Mouse (Mus musculus) retina, embryonic 14.5 days (tissue): ENCODE data around the gene Gm20708.
A peak's percentile ranks its signal among the peaks of the same experiment; 100 is the strongest.

Experiments
- DNase-seq: peaks from one replicate; pipeline ENCODE4 v3.0.0-alpha.2; 2015; ENCODE audit warnings: low spot score

The Gm20708 gene

DNA sequence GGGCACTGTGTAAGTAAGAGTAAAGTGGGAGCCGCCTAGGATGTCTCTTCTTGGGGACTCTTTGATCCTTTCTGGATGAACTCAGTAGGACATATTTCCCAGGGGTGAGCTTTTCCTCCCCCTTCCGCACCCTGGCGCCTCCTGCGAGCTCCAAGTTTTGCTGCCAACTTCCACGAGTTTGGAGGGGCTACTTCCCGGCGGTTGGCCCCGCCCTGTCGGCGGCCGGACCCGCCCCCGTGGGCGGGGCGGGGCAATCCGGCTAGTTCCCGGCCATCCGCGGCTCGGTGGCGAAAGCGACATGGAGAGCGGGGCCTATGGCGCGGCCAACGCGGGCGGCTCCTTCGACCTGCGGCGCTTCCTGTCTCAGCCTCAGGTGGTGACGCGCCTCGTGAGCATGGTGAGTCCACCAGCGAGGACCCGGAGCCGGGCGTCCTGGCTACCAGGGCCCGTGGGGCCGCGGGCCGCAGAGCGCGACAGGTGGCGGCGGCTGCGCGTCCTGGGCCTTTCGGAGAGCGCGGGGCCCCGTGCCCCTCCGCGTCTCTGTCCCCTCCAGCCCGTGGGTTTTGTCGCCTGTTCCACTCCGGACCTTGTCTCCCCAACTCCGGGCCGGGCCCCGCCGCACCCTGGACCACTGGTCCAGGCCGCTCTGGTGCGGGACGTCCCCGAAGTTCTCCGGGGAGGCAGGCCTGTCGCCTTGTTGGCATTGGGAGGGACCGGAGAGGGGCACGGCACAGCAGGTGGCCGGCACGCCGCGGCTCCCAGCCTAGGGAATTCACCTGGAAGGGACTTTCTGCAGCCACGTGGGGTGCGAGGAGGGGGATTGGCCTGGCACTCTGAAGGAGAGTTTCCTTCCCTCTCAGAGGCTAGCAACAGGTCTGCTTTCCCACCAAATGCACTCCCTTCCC lies at the start of gene Gm20708, which contains the start of gene Syngr2:
Gm20708 (plus strand) TSS at position 262 of the 905 bp plus-strand sequence.
Syngr2 (plus strand) TSS at position 262 of the 905 bp plus-strand sequence.
- DNase-seq = peak; percentile 85

- DNase-seq = no peak
Measured at GRCm38 (mm10) chr11:117760374-117761119, 48.9 kb upstream of the Gm20708 start.

DNA sequence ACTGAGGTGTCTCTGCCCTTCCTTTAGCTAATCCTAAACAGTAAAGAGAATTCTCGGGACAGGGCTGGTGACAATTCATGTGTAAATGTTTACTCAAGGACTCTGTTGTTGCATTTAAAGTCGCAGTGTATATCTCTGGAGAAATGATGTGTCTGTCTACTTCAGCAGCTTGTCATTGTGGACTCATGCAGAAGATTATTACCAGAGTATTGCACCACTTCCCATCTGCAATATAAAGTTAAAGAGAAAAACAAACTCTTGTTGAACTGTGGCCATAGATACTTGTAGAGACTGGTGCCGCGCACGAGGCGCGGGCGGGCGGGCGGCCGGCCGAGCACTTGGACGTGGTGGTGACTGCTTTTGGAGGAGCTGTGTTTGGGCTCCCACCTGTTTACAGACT lies 47.7 kb upstream of the Gm20708 start:
- no peak for DNase-seq

GRCm38 (mm10) chr11:117762246-117762645 lies 47.2 kb upstream of the Gm20708 start:
- no peak for DNase-seq

DNA sequence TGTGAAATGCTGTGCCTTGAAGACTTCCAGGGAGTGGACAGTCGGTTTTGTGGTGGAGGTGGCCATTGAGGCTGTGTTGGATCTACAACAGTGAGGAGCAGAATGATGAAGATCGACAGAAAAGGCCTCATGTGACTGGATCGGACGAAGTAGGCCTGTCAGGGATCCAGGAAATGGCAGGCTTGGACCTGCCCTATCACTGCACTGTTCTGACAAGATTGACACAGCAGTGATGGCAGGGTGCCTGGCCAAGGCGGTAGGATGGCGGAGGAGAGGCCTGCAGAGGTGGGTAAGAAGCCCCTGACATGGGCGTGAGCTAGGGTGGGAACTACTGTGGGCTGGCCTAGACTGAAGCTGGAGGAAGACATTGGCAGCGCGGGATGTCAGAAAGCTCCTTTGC lies 45.1 kb upstream of the Gm20708 start:
- DNase-seq = no peak

DNA sequence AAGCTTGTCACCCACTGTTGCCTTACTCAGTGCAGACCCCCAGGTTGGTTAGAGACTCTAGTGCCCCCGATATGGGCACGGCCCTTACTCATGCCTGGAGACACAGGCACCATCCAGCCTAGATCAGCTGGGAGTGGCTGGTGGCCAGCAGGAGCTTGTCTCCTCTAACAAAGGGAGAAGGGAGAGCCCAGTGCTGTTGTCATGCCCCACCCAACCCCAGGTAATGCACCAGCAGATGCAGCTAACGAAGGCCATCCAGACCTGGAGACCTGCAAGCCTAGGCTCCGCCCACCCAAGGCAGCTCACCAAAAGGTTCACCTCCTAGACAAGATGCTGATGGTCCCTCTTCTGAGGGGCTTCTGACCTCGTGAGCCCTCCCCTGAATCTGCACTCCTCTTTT lies 44.1 kb upstream of the Gm20708 start:
- no peak for DNase-seq

- no peak for DNase-seq
Measured at GRCm38 (mm10) chr11:117766275-117766674, 43.2 kb upstream of the Gm20708 start.

- DNase-seq = no peak
Measured at GRCm38 (mm10) chr11:117768725-117769682, 40.5 kb upstream of the Gm20708 start.

GRCm38 (mm10) chr11:117769683-117770047 lies 39.8 kb upstream of the Gm20708 start:
- no peak for DNase-seq

- DNase-seq = no peak
Measured at GRCm38 (mm10) chr11:117770407-117770806, 39.1 kb upstream of the Gm20708 start.

- DNase-seq = no peak
Measured at GRCm38 (mm10) chr11:117772352-117772751, 37.1 kb upstream of the Gm20708 start.

DNA sequence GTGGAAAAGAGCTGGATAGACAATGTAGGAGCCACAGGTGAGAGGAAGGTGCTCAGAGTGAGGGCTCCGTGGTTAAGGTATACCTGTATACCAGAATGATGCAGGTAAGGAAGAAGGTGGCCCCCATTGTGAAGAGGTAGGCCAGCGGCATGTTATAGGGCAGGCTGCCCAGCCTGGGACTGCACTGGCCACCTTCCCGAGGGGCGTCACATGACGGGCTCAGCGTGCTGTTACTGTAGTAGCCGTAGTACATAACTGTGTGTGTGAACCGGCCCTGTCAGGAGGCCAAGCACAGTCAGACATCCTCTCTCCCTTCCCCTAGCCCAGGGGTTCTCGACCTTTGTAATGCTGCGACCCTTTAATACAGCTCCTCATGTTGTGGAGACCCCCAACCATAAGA lies 34.5 kb upstream of the Gm20708 start:
- DNase-seq = no peak

DNA sequence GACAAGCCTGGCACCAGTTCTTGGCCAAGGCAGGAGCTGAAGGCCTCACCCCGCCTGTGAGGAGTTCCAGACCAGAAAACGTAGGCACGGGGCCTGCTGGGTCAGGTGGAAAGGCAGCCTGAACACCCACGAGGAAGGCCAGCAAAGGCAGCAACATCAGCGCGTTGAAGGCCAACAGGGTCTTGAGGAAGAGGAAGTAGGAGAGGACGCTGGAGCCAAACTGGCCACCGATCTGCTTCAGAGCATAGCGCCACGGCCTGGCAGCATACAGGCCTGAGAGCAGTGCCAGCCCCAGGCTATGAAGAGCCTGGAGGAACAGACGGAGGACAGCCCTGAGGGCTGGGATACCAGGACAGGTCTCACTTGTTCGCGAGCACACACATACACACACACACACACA lies 33.9 kb upstream of the Gm20708 start:
- DNase-seq = no peak

- no peak for DNase-seq
Measured at GRCm38 (mm10) chr11:117776085-117776792, 33.2 kb upstream of the Gm20708 start.

GRCm38 (mm10) chr11:117777111-117777510 lies 32.4 kb upstream of the Gm20708 start:
- no peak for DNase-seq

- DNase-seq = no peak
Measured at GRCm38 (mm10) chr11:117778031-117778430, 31.4 kb upstream of the Gm20708 start.

DNA sequence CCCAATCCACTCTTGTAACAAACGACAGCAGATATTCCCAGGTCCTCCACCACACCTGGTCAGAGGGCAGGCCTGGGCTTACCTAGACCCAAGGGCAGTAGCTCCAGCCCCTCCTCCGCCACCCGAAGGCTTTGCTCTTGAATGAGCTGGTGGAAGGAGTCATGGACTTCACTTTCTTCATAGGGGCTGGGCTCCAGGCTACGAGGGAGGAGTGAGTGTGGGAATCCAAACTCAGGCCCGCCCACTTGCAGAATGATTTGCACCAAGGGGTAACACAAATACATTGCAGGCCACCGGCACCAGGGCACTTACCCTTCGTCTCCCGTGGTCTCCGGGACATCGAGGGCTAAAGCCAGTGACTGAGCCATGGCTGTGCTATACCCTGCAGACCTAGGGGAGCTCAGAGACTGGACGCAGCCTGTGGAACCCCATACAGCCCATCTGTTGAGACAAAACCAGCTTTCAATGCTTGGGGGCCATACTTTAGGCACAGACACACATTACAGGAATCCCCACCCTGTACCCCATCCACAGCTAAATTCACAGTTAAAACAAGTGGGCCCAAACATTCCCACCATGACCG lies 30.5 kb upstream of the Gm20708 start:
- no peak for DNase-seq

DNA sequence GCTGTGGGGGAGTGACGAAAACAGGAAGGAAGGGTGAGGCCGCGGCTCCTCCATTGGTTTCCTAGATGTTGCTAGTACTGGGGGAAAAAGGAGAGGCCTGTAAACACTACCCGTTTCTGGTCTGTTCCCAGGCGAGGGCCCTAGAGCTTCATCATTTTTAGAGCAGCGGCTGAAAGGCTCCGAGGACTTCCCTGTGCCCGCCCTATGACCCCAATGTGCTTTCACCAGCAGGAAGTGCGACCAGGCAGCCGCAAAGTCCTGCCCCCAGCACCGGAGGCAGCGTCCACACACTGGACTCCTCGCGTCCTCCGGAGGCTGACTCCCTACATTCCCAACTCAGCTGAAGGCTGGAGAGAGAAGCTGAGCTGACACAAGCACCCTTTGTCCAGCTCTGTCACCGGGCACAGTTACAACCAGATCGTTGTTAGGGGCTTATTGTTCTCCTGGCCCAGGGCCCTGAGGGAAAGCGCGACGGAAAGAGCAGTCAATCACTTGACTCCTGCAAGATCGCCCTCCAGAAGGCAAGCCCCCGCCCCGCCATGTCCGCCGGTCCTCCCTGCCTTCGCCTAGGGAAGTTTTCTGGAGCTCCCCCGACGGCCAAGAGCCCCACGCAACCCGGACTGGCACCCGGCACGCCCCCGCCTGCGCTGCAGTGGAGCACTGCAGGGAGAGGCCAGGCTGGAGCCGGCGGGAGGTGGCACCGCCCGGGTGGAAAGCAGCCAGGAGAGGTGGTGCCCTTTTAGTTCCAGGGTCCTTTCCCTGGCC lies 29.9 kb upstream of the Gm20708 start:
- DNase-seq = peak; percentile 67

GRCm38 (mm10) chr11:117780199-117780515 lies 29.3 kb upstream of the Gm20708 start:
- DNase-seq = no peak

- DNase-seq = peak; percentile 61
Measured at GRCm38 (mm10) chr11:117780582-117781111, 28.8 kb upstream of the Gm20708 start.
